Mouse (Mus musculus) MEL (cell line): ENCODE measurements around the gene Elmod3. TPM values are rescaled to one million over a fixed set of nuclear protein-coding genes. Genes with fewer than 3 reads are reported as not detected.

Experiments
- DNase-seq: peaks from one replicate; pipeline ENCODE4 v3.0.0; 2011; ENCODE audit warnings: low read depth, low spot score
- H3K27ac ChIP-seq: 2 replicates; pipeline ENCODE4 v1.5.1; 2012; ENCODE audit warnings: low read depth, mild to moderate bottlenecking, control low read depth, low read length, moderate library complexity; ENCODE audit not compliant: control insufficient read depth
- H3K27me3 ChIP-seq, 2 experiments: fragments of 150-350 bp in 1 of 2; sonication (generic) in 1 of 2; 2 replicates each; pipeline ENCODE4 v1.6.1; 2012; ENCODE audit warnings: low read length in 2 of 2, mild to moderate bottlenecking in 2 of 2, improper control_type of control experiment in 1 of 2, moderate library complexity in 1 of 2; ENCODE audit not compliant: insufficient read depth in 2 of 2, control insufficient read depth in 1 of 2
- H3K36me3 ChIP-seq, 2 experiments: 2 replicates each; pipeline ENCODE4 v1.6.1; 2012 to 2014; ENCODE audit warnings: low read length in 2 of 2, improper control_type of control experiment in 1 of 2, inconsistent platforms in 1 of 2, mild to moderate bottlenecking in 1 of 2; ENCODE audit not compliant: insufficient read depth in 2 of 2, control insufficient read depth in 1 of 2
- H3K4me1 ChIP-seq, 2 experiments: fragments of 150-350 bp in 1 of 2; sonication (generic) in 1 of 2; 2 replicates each; pipeline ENCODE4 v1.6.1; 2012; ENCODE audit warnings: low read length in 2 of 2, improper control_type of control experiment in 1 of 2, mild to moderate bottlenecking in 1 of 2; ENCODE audit not compliant: insufficient read depth in 2 of 2, control insufficient read depth in 1 of 2
- H3K4me3 ChIP-seq, 2 experiments: fragments of 150-350 bp in 1 of 2; sonication (generic) in 1 of 2; 2 replicates each; pipeline ENCODE4 v1.5.1; 2012; ENCODE audit warnings: low read depth in 2 of 2, low read length in 2 of 2, mild to moderate bottlenecking in 2 of 2, moderate library complexity in 2 of 2, control low read depth in 1 of 2, improper control_type of control experiment in 1 of 2; ENCODE audit not compliant: control insufficient read depth in 1 of 2, insufficient read depth in 1 of 2
- H3K79me2 ChIP-seq: 2 replicates; pipeline ENCODE4 v1.6.1; 2012; ENCODE audit warnings: mild to moderate bottlenecking, low read length, moderate library complexity; ENCODE audit not compliant: control insufficient read depth, poor library complexity, insufficient read depth
- H3K9ac ChIP-seq: 2 replicates; pipeline ENCODE4 v1.6.1; 2012; ENCODE audit warnings: low read depth, mild to moderate bottlenecking, control low read depth, low read length, moderate library complexity; ENCODE audit not compliant: control insufficient read depth, poor library complexity, severe bottlenecking
- H3K9me3 ChIP-seq: fragments of 150-350 bp; sonication (generic); replicated peaks from 2 replicates; pipeline ENCODE4 v1.6.1; 2012; ENCODE audit warnings: mild to moderate bottlenecking, low read length, improper control_type of control experiment, moderate library complexity; ENCODE audit not compliant: insufficient read depth
- BHLHE40 ChIP-seq: IDR thresholded peaks from 2 replicates; pipeline ENCODE4 v1.6.1; 2012; ENCODE audit warnings: low read depth, mild to moderate bottlenecking, inconsistent platforms, low read length, improper control_type of control experiment, borderline replicate concordance
- CHD1 ChIP-seq: IDR thresholded peaks from 2 replicates; pipeline ENCODE4 v1.6.1; 2012; ENCODE audit warnings: low read depth, mild to moderate bottlenecking, inconsistent platforms, low read length, improper control_type of control experiment
- CTCF ChIP-seq, 3 experiments: IDR thresholded peaks in 2 of 3; conservative IDR thresholded peaks in 1 of 3; 2 replicates each; pipeline ENCODE4 v1.5.1; 2011 to 2012; ENCODE audit warnings: low read length in 3 of 3, low read depth in 2 of 3, mild to moderate bottlenecking in 2 of 3, improper control_type of control experiment in 1 of 3, inconsistent platforms in 1 of 3, mixed read lengths in 1 of 3, moderate library complexity in 1 of 3; ENCODE audit not compliant: control insufficient read depth in 1 of 3, insufficient read depth in 1 of 3, poor library complexity in 1 of 3, severe bottlenecking in 1 of 3
- E2F4 ChIP-seq: IDR thresholded peaks from 2 replicates; pipeline ENCODE4 v1.6.1; 2011; ENCODE audit warnings: low read depth, low read length, improper control_type of control experiment, borderline replicate concordance
- ELF1 ChIP-seq: IDR thresholded peaks from 2 replicates; pipeline ENCODE4 v1.6.1; 2014; ENCODE audit warnings: low read depth, mild to moderate bottlenecking, inconsistent platforms, low read length, improper control_type of control experiment, moderate library complexity
- EP300 ChIP-seq, 2 experiments: IDR thresholded peaks; 2 replicates each; pipeline ENCODE4 v1.6.1; 2011; ENCODE audit warnings: improper control_type of control experiment in 2 of 2, low read length in 2 of 2, low read depth in 1 of 2, mild to moderate bottlenecking in 1 of 2
- GATA1 ChIP-seq: IDR thresholded peaks from 2 replicates; pipeline ENCODE4 v1.6.1; 2011; ENCODE audit warnings: low read depth, low read length, improper control_type of control experiment
- HCFC1 ChIP-seq: IDR thresholded peaks from 2 replicates; pipeline ENCODE4 v1.6.1; 2012; ENCODE audit warnings: low read depth, mild to moderate bottlenecking, inconsistent platforms, low read length, improper control_type of control experiment, moderate library complexity
- MAFK ChIP-seq: IDR thresholded peaks from 2 replicates; pipeline ENCODE4 v1.6.1; 2011; ENCODE audit warnings: low read depth, mild to moderate bottlenecking, low read length, improper control_type of control experiment, borderline replicate concordance
- MAX ChIP-seq: IDR thresholded peaks from 2 replicates; pipeline ENCODE4 v1.6.1; 2011; ENCODE audit warnings: low read length, improper control_type of control experiment
- MAZ ChIP-seq: IDR thresholded peaks from 2 replicates; pipeline ENCODE4 v1.6.1; 2012; ENCODE audit warnings: low read depth, mild to moderate bottlenecking, inconsistent platforms, low read length, improper control_type of control experiment
- MEF2A ChIP-seq: IDR thresholded peaks from 2 replicates; pipeline ENCODE4 v1.6.1; 2014; ENCODE audit warnings: low read depth, mild to moderate bottlenecking, inconsistent platforms, low read length, improper control_type of control experiment; ENCODE audit not compliant: poor library complexity, insufficient replicate concordance, severe bottlenecking; ENCODE audit errors: extremely low read depth
- MXI1 ChIP-seq: IDR thresholded peaks from 2 replicates; pipeline ENCODE4 v1.6.1; 2011; ENCODE audit warnings: mild to moderate bottlenecking, low read depth, low read length, improper control_type of control experiment
- MYC ChIP-seq: IDR thresholded peaks from 2 replicates; pipeline ENCODE4 v1.6.1; 2011; ENCODE audit warnings: low read depth, mild to moderate bottlenecking, low read length, improper control_type of control experiment, moderate library complexity
- NRF1 ChIP-seq: IDR thresholded peaks from 2 replicates; pipeline ENCODE4 v1.6.1; 2014; ENCODE audit warnings: low read depth, mild to moderate bottlenecking, inconsistent platforms, low read length, improper control_type of control experiment, moderate library complexity; ENCODE audit not compliant: poor library complexity, insufficient read depth, severe bottlenecking
- POLR2AphosphoS5 ChIP-seq: IDR thresholded peaks from 2 replicates; pipeline ENCODE4 v1.6.1; 2012; ENCODE audit warnings: low read depth, borderline replicate concordance, mild to moderate bottlenecking, inconsistent platforms, low read length, moderate library complexity, mixed read lengths
- SIN3A ChIP-seq: IDR thresholded peaks from 2 replicates; pipeline ENCODE4 v1.6.1; 2012; ENCODE audit warnings: low read length, improper control_type of control experiment, inconsistent platforms
- TBP ChIP-seq: IDR thresholded peaks from 2 replicates; pipeline ENCODE4 v1.8.0; 2011; ENCODE audit warnings: low read depth, low read length, improper control_type of control experiment
- TCF12 ChIP-seq: IDR thresholded peaks from 2 replicates; pipeline ENCODE4 v1.6.1; 2014; ENCODE audit warnings: low read depth, mild to moderate bottlenecking, inconsistent platforms, low read length, improper control_type of control experiment, moderate library complexity
- UBTF ChIP-seq: IDR thresholded peaks from 2 replicates; pipeline ENCODE4 v1.6.1; 2012; ENCODE audit warnings: low read depth, mild to moderate bottlenecking, inconsistent platforms, low read length, improper control_type of control experiment, moderate library complexity, borderline replicate concordance; ENCODE audit not compliant: insufficient read depth
- USF1 ChIP-seq: IDR thresholded peaks from 2 replicates; pipeline ENCODE4 v1.6.1; 2014; ENCODE audit warnings: low read depth, mild to moderate bottlenecking, inconsistent platforms, low read length, improper control_type of control experiment, moderate library complexity
- USF2 ChIP-seq, 2 experiments: IDR thresholded peaks; 2 replicates each; pipeline ENCODE4 v1.6.1; 2011 to 2012; ENCODE audit warnings: improper control_type of control experiment in 2 of 2, low read length in 2 of 2, borderline replicate concordance in 1 of 2, inconsistent platforms in 1 of 2, low read depth in 1 of 2, mild to moderate bottlenecking in 1 of 2; ENCODE audit not compliant: insufficient read depth in 1 of 2
- ZC3H11A ChIP-seq: IDR thresholded peaks from 2 replicates; pipeline ENCODE4 v1.6.1; 2012; ENCODE audit warnings: low read depth, mild to moderate bottlenecking, inconsistent platforms, low read length, improper control_type of control experiment
- ZKSCAN1 ChIP-seq: IDR thresholded peaks from 2 replicates; pipeline ENCODE4 v1.6.1; 2012; ENCODE audit warnings: low read depth, mild to moderate bottlenecking, inconsistent platforms, low read length, improper control_type of control experiment, moderate library complexity
- polyA plus RNA-seq, 2 experiments: library from polyadenylated mRNA; stranded (reverse) in 1 of 2; unstranded in 1 of 2; fragments of >175 nt in 1 of 2; fragments of >200 nt in 1 of 2; gene quantifications; 2 replicates each; pipeline versions ENCODE4 v1.2.1 to v1.2.4; 2012; ENCODE audit warnings: low replicate concordance in 2 of 2, low read depth in 1 of 2; ENCODE audit not compliant: insufficient read length in 2 of 2, insufficient read depth in 1 of 2, missing spikeins in 1 of 2
- total RNA-seq: library from RNA; depleted of rRNA; stranded (reverse); fragments of 300-350 nt; gene quantifications from 2 replicates; pipeline ENCODE4 v1.2.3, GENCODE M21; 2012

Elmod3 gene
- total and polyA plus RNA-seq, 3 experiments: 4.2 to 14.1 TPM; not detected in 1

GRCm38 (mm10) chr6:72615561-72616375, 17.6 kb upstream of the Elmod3 start:
- peaks cover 18% of the 10 kb centered on the region for H3K79me2 ChIP-seq
- peak overlapping the region; percentile 84 for H3K9ac ChIP-seq
- H3K9me3 ChIP-seq: no peaks in the 10 kb centered on the region
- TF ChIP-seq CHD1 (no peak), POLR2AphosphoS5 (no peak), MAFK (no peak), ZKSCAN1 (no peak), ZC3H11A (no peak), MXI1 (no peak), TCF12 (no peak), MEF2A (no peak), E2F4 (no peak), CTCF (IDR thresholded peaks at IDR 0.05 in 2 of 3, conservative IDR thresholded peaks at IDR 0.05 in 1 of 3; ENCODE audit: control insufficient read depth in 1 of 3, insufficient read depth in 1 of 3, low read depth in 2 of 3, low read length in 3 of 3, poor library complexity in 1 of 3, severe bottlenecking in 1 of 3) (no peak), BHLHE40 (no peak)
- H3K4me1 ChIP-seq: peaks cover 4 to 6% of the 10 kb centered on the region in 2 experiments; a peak in 3 of 4 replicates
- no peaks in the 10 kb centered on the region for H3K27me3 ChIP-seq
- peak; percentile 36 for DNase-seq
- no peak overlapping the region for H3K27ac ChIP-seq
- peaks cover 4 to 12% of the 10 kb centered on the region in 2 experiments for H3K36me3 ChIP-seq
- H3K4me3 ChIP-seq: peak overlapping the region; percentile 72 to 87

- TF ChIP-seq EP300 (IDR thresholded peaks at IDR 0.05; ENCODE audit: low read depth in 1 of 2, low read length in 2 of 2) (no peak), TBP (no peak), UBTF (no peak), MAZ (no peak), USF2 (IDR thresholded peaks at IDR 0.05; ENCODE audit: borderline replicate concordance in 1 of 2, insufficient read depth in 1 of 2, low read depth in 1 of 2, low read length in 2 of 2) (no peak), MAX (no peak), ELF1 (no peak), NRF1 (no peak), MYC (no peak), MXI1 (no peak), HCFC1 (no peak), GATA1 (no peak), ZC3H11A (no peak), USF1 (peak; percentile 63; the same call in 1 of the 2 replicates), SIN3A (peak; percentile 31)
- peaks cover 18% of the 10 kb centered on the region for H3K79me2 ChIP-seq
- H3K27ac ChIP-seq: no peak overlapping the region
- H3K4me3 ChIP-seq: peak overlapping the region; percentile 72 to 87
- peaks cover 4 to 12% of the 10 kb centered on the region in 2 experiments for H3K36me3 ChIP-seq
- peaks cover 4 to 6% of the 10 kb centered on the region in 2 experiments; a peak in 3 of 4 replicates for H3K4me1 ChIP-seq
- H3K9ac ChIP-seq: peak overlapping the region; percentile 84
- no peaks in the 10 kb centered on the region for H3K27me3 ChIP-seq
- peak; percentile 25 for DNase-seq
- H3K9me3 ChIP-seq: no peaks in the 10 kb centered on the region
Measured at GRCm38 (mm10) chr6:72615151-72615550, 16.9 kb upstream of the Elmod3 start.
